Mouse (Mus musculus): Measurements from ENCODE around the gene Cdh3.

Gene Cdh3

DNA sequence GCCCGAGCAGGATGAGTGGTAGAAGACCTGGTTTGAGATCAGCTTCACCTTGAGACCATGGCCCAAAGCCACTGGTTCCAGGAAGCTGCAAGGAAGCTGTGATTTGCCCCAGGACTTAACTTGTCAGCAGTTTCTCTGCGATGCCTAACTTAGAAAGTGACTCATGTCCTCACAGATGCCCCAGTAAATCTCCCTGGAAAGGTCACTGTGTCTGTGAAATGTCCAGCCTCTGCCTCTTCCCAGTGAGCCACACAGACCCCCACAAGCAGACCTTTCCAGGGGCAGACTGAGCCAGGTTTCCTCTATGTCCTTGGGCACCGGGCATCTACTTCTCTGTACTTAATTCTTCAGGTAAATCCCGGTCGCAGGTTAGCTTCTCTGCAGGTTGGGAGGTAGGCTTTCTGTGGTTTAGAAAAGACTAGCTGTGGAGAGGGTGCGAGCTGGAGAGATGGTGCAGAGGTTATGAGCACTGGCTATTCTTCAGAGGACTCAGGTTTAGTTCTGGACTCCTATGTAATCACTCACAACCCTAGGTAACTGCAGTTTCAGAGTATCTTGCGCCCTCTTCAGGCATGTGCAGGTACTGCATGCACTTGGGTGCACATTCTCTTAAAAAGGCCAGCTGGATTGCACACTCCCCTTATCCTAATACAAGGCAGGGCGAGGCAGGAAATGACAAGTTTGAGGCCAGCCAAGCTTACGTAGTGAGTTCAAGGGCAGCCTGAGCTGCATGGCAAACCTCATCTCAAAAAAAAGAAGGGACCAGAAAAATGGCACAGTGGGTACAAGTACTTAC lies 16.7 kb downstream of the Cdh3 start:
- DNase-seq, result peak; percentile 18

DNA sequence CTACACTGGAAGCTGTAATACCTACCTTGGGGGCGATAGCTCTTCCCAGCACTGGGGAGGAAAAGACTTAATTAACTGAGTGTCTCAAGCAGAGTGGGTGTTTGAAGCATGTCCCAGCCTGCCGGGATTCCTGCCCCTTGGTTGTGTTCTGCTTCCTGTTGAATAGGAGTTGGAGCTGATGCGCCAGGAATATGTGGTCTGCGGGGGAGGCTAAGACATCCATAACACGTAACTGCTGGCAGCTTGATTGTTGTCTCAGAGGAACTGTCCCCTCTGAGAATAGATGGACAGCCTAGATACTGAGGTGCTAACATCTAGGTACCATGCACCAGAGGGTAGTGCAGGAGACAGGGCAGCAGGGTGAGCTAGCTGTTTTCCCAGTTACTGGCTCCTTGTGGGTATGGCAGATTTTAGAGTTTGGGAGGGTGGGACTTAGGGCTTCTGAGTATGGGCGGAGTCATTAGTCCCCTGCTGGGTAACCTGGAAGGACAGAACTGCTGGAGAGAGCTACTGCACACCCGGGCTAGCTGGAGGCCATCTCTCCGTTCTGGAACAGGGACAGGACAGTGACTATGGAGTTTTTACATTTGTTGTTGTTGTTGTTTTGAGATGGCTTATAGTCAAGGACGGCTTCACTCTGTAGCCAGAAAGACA lies 18.0 kb downstream of the Cdh3 start:
- no peak for DNase-seq

- DNase-seq, result no peak
Observed at GRCm38 (mm10) chr8:106529885-106530482, 19.3 kb downstream of the Cdh3 start.

GRCm38 (mm10) chr8:106530566-106530965 lies 19.9 kb downstream of the Cdh3 start:
- no peak for DNase-seq

- no peak for DNase-seq
Observed at GRCm38 (mm10) chr8:106533709-106534108, 23.0 kb downstream of the Cdh3 start.

- DNase-seq, result peak; percentile 73
Observed at GRCm38 (mm10) chr8:106534449-106534848, 23.8 kb downstream of the Cdh3 start.

- DNase-seq, result no peak
Observed at GRCm38 (mm10) chr8:106535448-106535847, 24.8 kb downstream of the Cdh3 start.

DNA sequence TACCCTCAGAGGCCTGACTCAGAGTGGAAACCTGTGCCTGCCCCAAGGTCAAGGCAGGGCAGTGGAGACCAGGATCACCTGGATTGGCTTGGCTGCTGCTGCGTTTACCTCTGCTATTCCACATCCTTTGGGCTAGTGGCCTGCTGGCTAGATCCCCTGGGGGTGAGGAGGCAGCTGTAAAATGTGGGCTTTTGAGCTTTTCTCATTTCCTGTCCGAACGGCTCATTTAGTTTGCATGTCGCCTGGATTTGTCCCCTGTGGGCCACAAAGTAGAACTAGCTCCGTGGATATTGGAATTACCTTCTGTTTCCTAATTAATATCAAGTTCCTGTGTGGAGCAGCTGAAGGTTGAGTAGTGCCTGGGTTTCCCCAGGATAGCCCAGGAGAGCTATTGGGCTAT lies 28.5 kb downstream of the Cdh3 start:
- no peak for DNase-seq

- DNase-seq, result no peak
Observed at GRCm38 (mm10) chr8:106541002-106541401, 30.3 kb downstream of the Cdh3 start.

GRCm38 (mm10) chr8:106543043-106543442 lies 32.4 kb downstream of the Cdh3 start:
- DNase-seq, result no peak

GRCm38 (mm10) chr8:106545149-106545548 lies 34.5 kb downstream of the Cdh3 start:
- DNase-seq, result peak; percentile 32

- peak; percentile 16 for DNase-seq
Observed at GRCm38 (mm10) chr8:106546746-106547145, 36.1 kb downstream of the Cdh3 start.

DNA sequence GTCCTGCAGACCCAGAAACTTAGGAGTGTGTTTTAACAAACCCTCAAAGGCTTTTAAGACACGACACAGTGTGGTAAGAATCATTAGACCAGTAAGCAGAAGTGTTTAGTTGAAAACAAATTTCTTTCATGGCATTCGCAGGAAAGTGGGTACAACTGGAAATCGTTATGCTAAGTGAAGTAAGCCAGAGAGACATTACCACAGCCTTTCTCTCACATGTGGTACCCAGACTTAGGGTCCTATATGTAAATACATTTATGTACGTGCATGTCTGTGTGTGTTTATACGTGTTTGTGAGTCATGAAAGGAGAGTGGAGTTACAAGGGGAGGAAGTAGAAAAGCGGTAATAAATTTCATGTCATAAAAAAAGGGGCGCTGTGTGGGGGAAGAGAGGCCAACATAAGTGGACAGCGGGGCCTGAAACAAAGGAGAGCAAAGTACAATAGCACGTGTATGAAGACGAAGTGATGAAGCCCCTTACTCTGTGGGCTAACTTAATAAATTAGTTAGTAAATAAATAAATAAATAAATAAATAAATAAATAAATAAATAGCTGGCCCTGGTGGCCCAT lies 37.8 kb downstream of the Cdh3 start:
- DNase-seq, result no peak

DNA sequence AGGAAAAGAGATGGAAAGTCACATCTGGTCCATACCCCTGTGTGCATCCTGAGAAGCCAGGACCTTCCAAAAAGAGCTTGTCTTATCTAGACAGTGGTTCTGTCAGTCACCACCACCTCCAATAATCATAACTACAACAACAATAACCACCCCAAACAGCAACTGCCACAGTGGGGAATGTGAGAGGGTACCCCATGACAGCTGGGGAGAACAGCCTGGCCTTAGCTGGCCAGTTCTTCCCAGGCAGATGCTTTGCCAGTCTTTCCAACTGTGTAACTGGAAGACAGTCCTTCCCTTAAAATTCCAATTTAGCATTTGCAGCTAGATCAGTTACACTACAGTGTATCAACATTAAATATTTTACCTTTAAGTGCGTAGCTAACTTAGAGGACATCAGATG lies 40.2 kb downstream of the Cdh3 start:
- no peak for DNase-seq

DNA sequence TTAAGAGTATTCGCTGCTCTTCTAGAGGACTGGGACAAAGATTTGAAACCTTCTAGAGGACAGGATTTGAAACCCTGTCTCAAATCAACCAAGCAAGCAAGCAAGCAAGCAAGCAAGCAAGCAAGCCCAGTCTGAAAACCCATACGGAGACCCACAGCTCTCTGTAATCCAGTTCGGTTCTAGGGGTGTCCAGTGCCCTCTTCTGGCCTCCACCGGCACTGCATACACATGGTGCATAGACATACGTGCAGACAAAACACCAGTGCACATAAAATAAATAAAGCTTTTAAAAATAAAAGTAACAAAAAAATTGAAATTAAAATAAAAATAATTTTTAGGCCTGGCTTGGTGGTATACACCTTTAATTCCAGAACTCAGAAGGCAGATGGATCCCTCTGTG lies 43.3 kb downstream of the Cdh3 start:
- DNase-seq, result no peak

DNA sequence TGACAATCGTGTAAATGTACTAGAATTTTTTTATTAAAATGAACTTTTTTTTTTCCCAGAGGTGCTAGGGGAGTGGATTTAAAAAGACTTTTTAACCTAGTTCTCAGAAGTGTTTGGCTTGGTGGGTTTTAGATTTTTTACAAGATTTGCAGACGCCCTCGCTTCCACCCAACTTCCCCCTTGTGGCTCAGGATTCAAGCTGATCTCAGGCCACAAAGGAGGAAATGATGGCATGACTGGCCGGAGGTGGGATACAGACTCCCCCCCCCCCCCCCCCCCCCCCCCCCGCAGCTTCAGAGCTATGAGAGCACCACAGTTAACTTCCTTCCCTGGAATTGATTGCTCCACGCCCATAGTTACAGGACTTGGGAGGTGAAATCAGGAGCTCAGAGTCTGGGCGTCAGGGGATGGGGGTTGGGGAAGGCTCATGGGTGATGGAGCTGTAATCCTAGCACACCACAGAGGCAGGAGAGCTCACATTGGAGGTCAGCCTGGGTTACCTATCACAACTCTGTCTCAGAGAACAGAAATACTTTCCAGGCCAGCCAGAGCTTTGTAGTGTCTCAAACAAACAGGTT lies 45.5 kb downstream of the Cdh3 start:
- DNase-seq, result no peak

DNA sequence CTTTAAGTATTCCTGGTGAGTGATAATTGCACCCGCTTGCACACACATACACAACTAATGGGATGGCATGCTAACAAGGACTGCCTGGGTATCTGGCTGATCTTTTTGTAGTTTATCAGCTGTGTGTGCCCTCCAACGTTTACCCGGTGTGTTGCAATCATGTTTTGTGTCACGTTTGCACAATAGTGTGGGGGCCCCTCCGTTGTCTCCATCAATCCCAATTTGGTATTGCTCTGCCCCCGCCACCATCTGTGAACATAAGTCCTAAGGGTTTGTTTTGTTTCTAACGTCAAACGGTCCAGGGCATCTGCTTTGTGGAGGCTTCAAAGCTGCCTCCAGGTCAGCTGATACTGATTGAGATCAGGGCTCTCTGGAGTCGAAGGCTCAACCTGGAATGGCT lies 49.2 kb downstream of the Cdh3 start:
- DNase-seq, result no peak

GRCm38 (mm10) chr8:106561097-106561865 lies 50.6 kb downstream of the Cdh3 start:
- peak; percentile 67 for DNase-seq

- DNase-seq, result no peak
Observed at GRCm38 (mm10) chr8:106563691-106564182, 53.0 kb downstream of the Cdh3 start.

DNA sequence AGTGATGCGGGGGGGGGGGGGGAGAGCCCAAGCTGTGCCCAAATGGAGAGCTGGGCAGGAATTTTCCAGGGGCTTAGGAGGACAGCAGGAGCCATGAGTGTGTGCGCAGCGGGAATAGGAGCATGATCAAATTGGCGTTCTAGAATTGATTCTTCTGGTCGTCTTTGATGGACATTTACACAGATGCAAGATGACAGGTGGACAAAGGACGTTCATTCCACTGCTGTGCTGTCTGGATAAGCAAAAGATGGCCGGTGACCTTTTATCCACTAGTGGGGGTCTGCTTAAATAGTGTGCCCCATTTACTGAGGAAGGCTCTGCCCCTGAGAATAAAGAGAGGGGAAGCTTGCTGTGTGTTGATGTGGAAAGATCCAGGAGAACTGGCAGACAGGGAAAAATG lies 58.3 kb downstream of the Cdh3 start:
- no peak for DNase-seq

GRCm38 (mm10) chr8:106570386-106570785 lies 59.7 kb downstream of the Cdh3 start:
- no peak for DNase-seq

GRCm38 (mm10) chr8:106571551-106572172 lies 61.0 kb downstream of the Cdh3 start:
- DNase-seq, result no peak
